Mouse (Mus musculus) hindbrain, embryonic 11.5 days (tissue): ENCODE data around the gene Vamp9. TPM values are rescaled to one million over a fixed set of nuclear protein-coding genes. Genes with fewer than 3 reads are reported as not detected.

Experiments
- ATAC-seq: fragments of 200-750 bp; cut with Nextera tagmentation; 2 replicates; pipeline ENCODE4 v1.8.0; 2017; ENCODE audit warnings: mild to moderate bottlenecking, moderate TSS enrichment, moderate library complexity; ENCODE audit not compliant: low FRiP score
- DNase-seq: peaks from one replicate; pipeline ENCODE4 v3.0.0-alpha.2; 2015; ENCODE audit warnings: low spot score
- H3K27ac ChIP-seq: fragments of 300-500 bp; sonication (generic); 2 replicates; pipeline ENCODE4 v1.5.1; 2014; ENCODE audit warnings: mild to moderate bottlenecking, low read depth, low read length
- H3K27me3 ChIP-seq: fragments of 300-500 bp; sonication (generic); 2 replicates; pipeline ENCODE4 v1.6.1; 2014; ENCODE audit warnings: mild to moderate bottlenecking, low read length, moderate library complexity, mixed read lengths; ENCODE audit not compliant: control insufficient read depth, insufficient read depth
- H3K36me3 ChIP-seq: fragments of 300-500 bp; sonication (generic); 2 replicates; pipeline ENCODE4 v1.6.1; 2014; ENCODE audit warnings: mild to moderate bottlenecking, low read length, moderate library complexity, mixed read lengths; ENCODE audit not compliant: control insufficient read depth, insufficient read depth
- H3K4me1 ChIP-seq: fragments of 300-500 bp; sonication (generic); replicated peaks from 2 replicates; pipeline ENCODE4 v1.6.1; 2014; ENCODE audit warnings: low read length, mixed read lengths; ENCODE audit not compliant: control insufficient read depth, insufficient read depth
- H3K4me2 ChIP-seq: fragments of 300-500 bp; sonication (generic); replicated peaks from 2 replicates; pipeline ENCODE4 v1.6.1; 2014; ENCODE audit warnings: mild to moderate bottlenecking, low read depth, low read length
- H3K4me3 ChIP-seq: fragments of 300-500 bp; sonication (generic); 2 replicates; pipeline ENCODE4 v1.5.1; 2014; ENCODE audit warnings: low read depth, low read length
- H3K9ac ChIP-seq: fragments of 300-500 bp; sonication (generic); 2 replicates; pipeline ENCODE4 v1.6.1; 2014; ENCODE audit warnings: low read depth, low read length
- H3K9me3 ChIP-seq: fragments of 300-500 bp; sonication (generic); 2 replicates; pipeline ENCODE4 v1.6.1; 2016; ENCODE audit warnings: low read length; ENCODE audit not compliant: control insufficient read depth
- WGBS: fragments of 180-500 bp; shearing (Covaris S2); extraction: QIAGEN DNeasy Blood & Tissue Kit; methylation state at CpG from one replicate; pipeline ENCODE4 v1.1.7; 2014; 5-methylcytosine and 5-hydroxymethylcytosine counted together
- polyA plus RNA-seq: library from polyadenylated mRNA; unstranded; fragments of >200 nt; fragmentation: Nextera tagmentation; extraction: Ambion mirVana; gene quantifications from 2 replicates; pipeline ENCODE4 v1.2.1, GENCODE M21; 2014

Gene Vamp9
- polyA plus RNA-seq, 1 experiment from 2014 or later = 0.60 TPM

DNA sequence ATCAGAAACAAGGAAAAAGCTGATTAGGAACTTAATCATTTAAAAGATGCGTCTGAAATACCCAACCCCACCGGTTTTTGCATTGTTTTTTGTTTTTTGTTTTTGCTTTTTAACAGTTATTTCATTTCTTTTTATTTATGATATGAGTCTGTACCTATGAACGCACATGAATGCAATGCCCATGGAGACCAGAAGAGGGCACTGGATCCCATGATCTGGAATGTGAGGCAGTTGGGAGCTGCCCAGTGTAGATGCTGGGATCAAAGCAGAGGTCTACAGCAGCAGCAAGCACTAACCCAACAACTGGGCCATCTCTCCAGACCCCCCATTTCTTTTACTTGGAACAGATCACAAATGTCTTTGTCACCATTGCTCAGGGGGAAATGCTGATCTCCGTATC lies 21.9 kb downstream of the Vamp9 start:
- Histone ChIP-seq H3K4me1 (no peaks in the 10 kb centered on the region), H3K27me3 (no peaks in the 10 kb centered on the region), H3K27ac (no peak overlapping the region), H3K4me2 (no peak overlapping the region), H3K9me3 (no peaks in the 10 kb centered on the region), H3K36me3 (no peaks in the 10 kb centered on the region), H3K9ac (no peak overlapping the region), H3K4me3 (no peak overlapping the region)
- 41% methylated on average over 4 of the region's 4 CpGs for WGBS
- DNase-seq (peak; percentile 63), ATAC-seq (no peak)

GRCm38 (mm10) chr5:99931910-99932309 lies 25.9 kb downstream of the Vamp9 start:
- no peaks in the 10 kb centered on the region for H3K27me3 ChIP-seq
- 85% methylated on average over 6 of the region's 6 CpGs for WGBS
- H3K4me2 ChIP-seq = no peak overlapping the region
- no peak for ATAC-seq
- H3K4me3 ChIP-seq = no peak overlapping the region
- no peak overlapping the region for H3K9ac ChIP-seq
- H3K27ac ChIP-seq = no peak overlapping the region
- no peaks in the 10 kb centered on the region for H3K4me1 ChIP-seq
- H3K36me3 ChIP-seq = no peaks in the 10 kb centered on the region
- no peaks in the 10 kb centered on the region for H3K9me3 ChIP-seq
- no peak for DNase-seq

DNA sequence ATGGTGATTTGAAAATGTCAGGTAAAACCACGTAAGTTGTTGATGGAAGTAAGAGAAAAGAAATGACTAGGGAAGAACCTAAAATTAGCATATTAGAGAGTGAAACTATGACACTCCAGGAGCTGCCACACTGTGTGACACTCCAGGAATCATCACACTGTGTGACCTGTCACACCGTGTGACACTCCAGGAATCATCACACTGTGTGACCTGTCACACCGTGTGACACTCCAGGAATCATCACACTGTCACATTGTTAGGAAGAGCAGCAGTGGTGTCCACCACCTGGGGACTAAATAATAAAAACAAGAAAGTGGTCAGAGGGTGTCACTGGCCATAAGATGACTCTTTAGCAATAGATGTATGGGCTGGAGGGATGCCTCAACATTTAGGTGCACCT lies 33.4 kb downstream of the Vamp9 start:
- Histone ChIP-seq H3K27me3 (no peaks in the 10 kb centered on the region), H3K4me3 (no peak overlapping the region), H3K4me2 (no peak overlapping the region), H3K36me3 (no peaks in the 10 kb centered on the region), H3K27ac (no peak overlapping the region), H3K4me1 (no peaks in the 10 kb centered on the region), H3K9ac (no peak overlapping the region), H3K9me3 (no peaks in the 10 kb centered on the region)
- 81% methylated on average over 3 of the region's 3 CpGs for WGBS
- no peak for ATAC-seq
- DNase-seq = no peak

DNA sequence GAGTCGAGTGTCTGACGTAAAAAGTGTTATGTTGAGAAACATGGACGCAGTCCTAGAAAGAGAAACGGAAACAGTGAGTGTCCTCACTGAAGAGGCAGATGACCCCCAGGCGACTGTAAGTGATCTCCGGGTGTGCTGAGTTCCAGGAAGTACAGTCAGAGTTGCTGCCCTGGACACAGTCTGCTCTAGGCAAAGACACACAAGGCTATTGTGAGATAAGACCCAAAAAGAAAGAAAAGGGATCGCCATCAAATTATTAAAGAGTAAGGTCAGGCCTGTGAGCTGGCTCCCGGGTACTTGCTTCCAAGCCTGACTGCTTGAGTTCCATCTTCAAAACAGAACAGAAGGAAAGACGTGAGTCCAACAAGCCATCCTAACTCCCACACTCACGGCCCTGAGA lies 35.2 kb downstream of the Vamp9 start:
- ATAC-seq (no peak), DNase-seq (no peak)
- Histone ChIP-seq H3K4me2 (no peak overlapping the region), H3K9me3 (no peaks in the 10 kb centered on the region), H3K4me3 (no peak overlapping the region), H3K27me3 (no peaks in the 10 kb centered on the region), H3K27ac (no peak overlapping the region), H3K36me3 (no peaks in the 10 kb centered on the region), H3K4me1 (no peaks in the 10 kb centered on the region), H3K9ac (no peak overlapping the region)
- 77% methylated on average over 10 of the region's 10 CpGs for WGBS

DNA sequence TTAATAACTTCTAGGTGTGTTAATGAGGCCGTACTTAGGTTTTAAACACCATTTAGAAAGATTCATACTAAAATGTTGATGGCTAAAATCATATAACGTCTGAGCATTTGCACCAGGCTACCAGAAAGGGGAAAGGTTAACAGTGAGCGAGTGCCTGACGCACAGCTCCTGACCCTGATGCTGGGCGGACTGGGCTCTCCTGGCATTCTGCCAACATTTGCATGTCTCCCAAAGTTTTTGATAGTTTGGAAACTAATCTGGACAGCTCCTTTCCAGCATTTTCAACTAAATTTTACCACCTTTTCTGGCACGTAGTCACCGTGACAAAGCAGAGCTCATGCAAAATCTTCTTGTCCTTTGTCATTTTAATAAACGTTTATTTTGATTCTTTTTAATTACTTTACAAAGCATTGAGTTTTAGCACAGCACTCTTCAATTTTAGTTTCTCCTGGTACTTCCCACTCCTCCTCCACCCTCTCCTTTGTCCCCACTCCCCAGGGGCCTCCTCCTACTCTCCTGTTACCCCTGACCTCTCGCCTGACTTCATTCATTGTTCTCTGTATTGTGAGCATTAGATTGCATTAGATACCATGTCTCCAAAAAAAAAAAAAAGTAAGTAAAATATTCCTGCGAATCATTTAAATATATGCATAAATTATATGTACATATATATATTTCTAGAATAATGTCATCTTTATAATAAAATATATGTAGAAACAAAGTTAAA lies 35.9 kb downstream of the Vamp9 start:
- Histone ChIP-seq H3K9me3 (no peaks in the 10 kb centered on the region), H3K4me3 (no peak overlapping the region), H3K27ac (no peak overlapping the region), H3K4me1 (no peaks in the 10 kb centered on the region), H3K4me2 (no peak overlapping the region), H3K36me3 (no peaks in the 10 kb centered on the region), H3K27me3 (no peaks in the 10 kb centered on the region), H3K9ac (no peak overlapping the region)
- no peak for DNase-seq
- ATAC-seq = no peak
- 43% methylated on average over 10 of the region's 10 CpGs for WGBS

GRCm38 (mm10) chr5:99952513-99952912 lies 46.5 kb downstream of the Vamp9 start:
- DNase-seq (no peak), ATAC-seq (no peak)
- Histone ChIP-seq H3K9me3 (no peaks in the 10 kb centered on the region), H3K4me1 (no peaks in the 10 kb centered on the region; the same call in 1 of the 2 replicates), H3K4me2 (no peak overlapping the region), H3K4me3 (no peak overlapping the region), H3K27ac (no peak overlapping the region), H3K36me3 (no peaks in the 10 kb centered on the region), H3K9ac (no peak overlapping the region), H3K27me3 (no peaks in the 10 kb centered on the region)
- 86% methylated on average over 5 of the region's 5 CpGs for WGBS

DNA sequence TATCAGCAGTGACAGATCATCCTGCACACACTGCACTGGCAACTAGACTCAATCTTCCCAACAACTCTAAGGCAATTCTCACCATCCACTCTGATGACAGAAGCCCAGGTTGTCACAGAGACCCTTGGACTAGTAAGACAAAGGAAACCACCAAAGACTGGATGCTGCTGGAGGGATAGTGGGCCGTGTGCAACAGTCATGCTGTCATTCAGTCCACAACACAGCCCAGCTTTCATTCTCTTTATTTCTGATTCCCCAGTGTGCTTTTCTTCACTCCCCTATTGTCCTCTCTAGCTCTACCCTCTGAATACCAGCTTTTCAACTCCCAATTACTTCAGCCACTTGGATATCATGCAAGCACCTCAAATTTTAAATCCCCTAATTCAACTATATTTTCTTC lies 47.8 kb downstream of the Vamp9 start:
- no peak overlapping the region for H3K9ac ChIP-seq
- no peak overlapping the region for H3K4me2 ChIP-seq
- H3K27me3 ChIP-seq = no peaks in the 10 kb centered on the region
- 7% methylated on average over 1 of the region's 1 CpGs for WGBS
- no peaks in the 10 kb centered on the region for H3K9me3 ChIP-seq
- ATAC-seq = peak; percentile 78
- DNase-seq = peak; percentile 59
- no peak overlapping the region for H3K4me3 ChIP-seq
- H3K4me1 ChIP-seq = no peaks in the 10 kb centered on the region; the same call in 1 of the 2 replicates
- H3K36me3 ChIP-seq = no peaks in the 10 kb centered on the region
- H3K27ac ChIP-seq = no peak overlapping the region

GRCm38 (mm10) chr5:99958666-99959065 lies 52.6 kb downstream of the Vamp9 start:
- H3K4me3 ChIP-seq = no peak overlapping the region
- no peaks in the 10 kb centered on the region for H3K9me3 ChIP-seq
- no peaks in the 10 kb centered on the region; the same call in 1 of the 2 replicates for H3K4me1 ChIP-seq
- no peaks in the 10 kb centered on the region for H3K27me3 ChIP-seq
- WGBS = 100% methylated on average over 1 of the region's 1 CpGs
- no peak for DNase-seq
- ATAC-seq = no peak
- H3K36me3 ChIP-seq = no peaks in the 10 kb centered on the region
- no peak overlapping the region for H3K9ac ChIP-seq
- H3K4me2 ChIP-seq = no peak overlapping the region
- no peak overlapping the region for H3K27ac ChIP-seq

DNA sequence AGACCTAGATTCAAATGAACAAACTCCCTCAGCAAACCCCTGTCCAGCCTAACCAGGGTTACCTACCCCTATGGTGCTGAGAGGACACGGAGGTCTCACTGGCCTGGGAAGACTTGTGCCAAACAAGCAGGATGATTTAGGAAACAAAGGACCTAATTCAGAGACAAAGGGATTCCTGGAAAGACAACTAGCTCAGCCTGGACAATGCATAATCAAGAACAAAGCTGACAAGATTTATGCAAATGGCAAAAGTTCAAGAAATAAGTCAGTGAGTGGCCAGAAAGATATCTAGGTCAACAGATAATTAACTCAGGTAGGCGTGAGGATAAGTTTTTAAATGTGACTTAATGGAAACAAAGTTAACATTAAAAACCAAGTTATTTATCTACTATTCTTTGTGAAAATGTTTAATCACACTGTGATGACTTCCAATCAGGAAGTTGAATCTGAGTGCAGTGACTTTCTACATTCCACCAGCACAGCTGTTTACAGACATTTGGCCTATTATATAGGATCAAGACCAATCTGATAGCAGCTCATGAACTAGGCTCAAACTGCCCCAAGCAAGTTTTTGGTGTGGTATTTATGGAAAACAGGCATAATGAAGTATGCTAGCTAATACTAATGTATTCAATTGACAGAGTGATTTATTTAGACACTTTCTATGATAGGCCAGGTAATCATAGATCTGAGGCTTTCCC lies 53.3 kb downstream of the Vamp9 start:
- Histone ChIP-seq H3K9ac (no peak overlapping the region), H3K4me2 (no peak overlapping the region), H3K36me3 (no peaks in the 10 kb centered on the region), H3K4me3 (no peak overlapping the region), H3K4me1 (no peaks in the 10 kb centered on the region; the same call in 1 of the 2 replicates), H3K27ac (no peak overlapping the region), H3K27me3 (no peaks in the 10 kb centered on the region), H3K9me3 (no peaks in the 10 kb centered on the region)
- 83% methylated on average over 2 of the region's 2 CpGs for WGBS
- ATAC-seq (no peak), DNase-seq (no peak)
